Mouse (Mus musculus) limb, embryonic 12.5 days (tissue): ENCODE measurements at regions not wholly inside any gene's neighbourhood (a gene's known extent, or its start where the extent isn't known, plus 50 kb on each side); places are given as distances from the start of the nearest gene placed in this dataset.

Experiments
- ATAC-seq: fragments of 200-750 bp; cut with Nextera tagmentation; 2 replicates; pipeline ENCODE4 v1.8.0; 2017; ENCODE audit warnings: low read depth, moderate TSS enrichment; ENCODE audit not compliant: insufficient number of reproducible peaks, insufficient read depth, low FRiP score, low TSS enrichment
- H3K27ac ChIP-seq: fragments of 300-500 bp; sonication (generic); 2 replicates; pipeline ENCODE4 v1.5.1; 2016; ENCODE audit warnings: mild to moderate bottlenecking, moderate library complexity
- H3K27me3 ChIP-seq: fragments of 300-500 bp; sonication (generic); 2 replicates; pipeline ENCODE4 v1.6.1; 2016; ENCODE audit warnings: mild to moderate bottlenecking, moderate library complexity
- H3K36me3 ChIP-seq: fragments of 300-500 bp; sonication (generic); 2 replicates; pipeline ENCODE4 v1.6.1; 2016; ENCODE audit warnings: mild to moderate bottlenecking, moderate library complexity
- H3K4me1 ChIP-seq: fragments of 300-500 bp; sonication (generic); replicated peaks from 2 replicates; pipeline ENCODE4 v1.6.1; 2016
- H3K4me2 ChIP-seq: fragments of 300-500 bp; sonication (generic); 2 replicates; pipeline ENCODE4 v1.6.1; 2016; ENCODE audit warnings: mild to moderate bottlenecking, moderate library complexity
- H3K4me3 ChIP-seq: fragments of 300-500 bp; sonication (generic); replicated peaks from 2 replicates; pipeline ENCODE4 v1.5.1; 2016; ENCODE audit warnings: mild to moderate bottlenecking
- H3K9ac ChIP-seq: fragments of 300-500 bp; sonication (generic); replicated peaks from 2 replicates; pipeline ENCODE4 v1.6.1; 2016; ENCODE audit warnings: mild to moderate bottlenecking, moderate library complexity
- H3K9me3 ChIP-seq: fragments of 300-500 bp; sonication (generic); 2 replicates; pipeline ENCODE4 v1.6.1; 2016; ENCODE audit warnings: mild to moderate bottlenecking, moderate library complexity
- WGBS: fragments of 180-500 bp; shearing (Covaris S2); methylation state at CpG from one replicate; pipeline ENCODE4 v1.1.7; 2016; 5-methylcytosine and 5-hydroxymethylcytosine counted together

GRCm38 (mm10) chr3:34522054-34522684 lies 128.0 kb upstream of the Sox2 start:
- no peaks in the 10 kb centered on the region for H3K4me1 ChIP-seq
- no peak overlapping the region for H3K4me3 ChIP-seq
- H3K9me3 ChIP-seq: peaks cover 4% of the 10 kb centered on the region; the same call in 1 of the 2 replicates
- H3K4me2 ChIP-seq: no peak overlapping the region
- 80% methylated on average over 6 of the region's 6 CpGs for WGBS
- no peaks in the 10 kb centered on the region for H3K36me3 ChIP-seq
- no peak overlapping the region for H3K27ac ChIP-seq
- no peaks in the 10 kb centered on the region for H3K27me3 ChIP-seq
- no peak overlapping the region for H3K9ac ChIP-seq
- ATAC-seq: no peak

- no peak overlapping the region for H3K27ac ChIP-seq
- H3K4me1 ChIP-seq: no peaks in the 10 kb centered on the region
- no peak overlapping the region for H3K4me2 ChIP-seq
- WGBS: 80% methylated on average over 14 of the region's 14 CpGs
- no peak overlapping the region for H3K4me3 ChIP-seq
- no peaks in the 10 kb centered on the region for H3K36me3 ChIP-seq
- no peaks in the 10 kb centered on the region for H3K27me3 ChIP-seq
- H3K9ac ChIP-seq: no peak overlapping the region
- peaks cover 2% of the 10 kb centered on the region; the same call in 1 of the 2 replicates for H3K9me3 ChIP-seq
- no peak for ATAC-seq
These were observed 128.7 kb upstream of the Sox2 start for GRCm38 (mm10) chr3:34521357-34522053.

- H3K4me2 ChIP-seq: no peak overlapping the region
- WGBS: 63% methylated on average over 13 of the region's 13 CpGs
- no peak overlapping the region for H3K4me3 ChIP-seq
- no peaks in the 10 kb centered on the region for H3K4me1 ChIP-seq
- no peak for ATAC-seq
- H3K27me3 ChIP-seq: no peaks in the 10 kb centered on the region; the same call in 1 of the 2 replicates
- H3K9ac ChIP-seq: no peak overlapping the region
- H3K9me3 ChIP-seq: peaks cover 11% of the 10 kb centered on the region; the same call in 1 of the 2 replicates
- H3K27ac ChIP-seq: no peak overlapping the region
- H3K36me3 ChIP-seq: no peaks in the 10 kb centered on the region
These were observed 137.6 kb upstream of the Sox2 start for GRCm38 (mm10) chr3:34512503-34513145.

GRCm38 (mm10) chr3:34510723-34511122 lies 139.5 kb upstream of the Sox2 start:
- WGBS: 80% methylated on average over 4 of the region's 4 CpGs
- ATAC-seq: no peak
- Histone ChIP-seq H3K36me3 (no peaks in the 10 kb centered on the region), H3K27ac (no peak overlapping the region), H3K27me3 (peaks cover 6% of the 10 kb centered on the region), H3K4me3 (no peak overlapping the region), H3K4me1 (no peaks in the 10 kb centered on the region), H3K9me3 (peaks cover 10% of the 10 kb centered on the region; the same call in 1 of the 2 replicates), H3K9ac (no peak overlapping the region), H3K4me2 (no peak overlapping the region)

- ATAC-seq: no peak
- H3K27ac ChIP-seq: no peak overlapping the region
- H3K4me2 ChIP-seq: no peak overlapping the region
- no peak overlapping the region for H3K9ac ChIP-seq
- 64% methylated on average over 5 of the region's 5 CpGs for WGBS
- peaks cover 5% of the 10 kb centered on the region; the same call in 1 of the 2 replicates for H3K9me3 ChIP-seq
- no peaks in the 10 kb centered on the region for H3K36me3 ChIP-seq
- peaks cover 6% of the 10 kb centered on the region for H3K27me3 ChIP-seq
- H3K4me1 ChIP-seq: no peaks in the 10 kb centered on the region
- H3K4me3 ChIP-seq: no peak overlapping the region
These were observed 141.0 kb upstream of the Sox2 start for GRCm38 (mm10) chr3:34509160-34509559.

GRCm38 (mm10) chr3:34504573-34504894 lies 145.7 kb upstream of the Sox2 start:
- Histone ChIP-seq H3K36me3 (no peaks in the 10 kb centered on the region), H3K27ac (no peak overlapping the region), H3K4me1 (no peaks in the 10 kb centered on the region), H3K27me3 (peaks cover 6% of the 10 kb centered on the region; the same call in 1 of the 2 replicates), H3K4me2 (no peak overlapping the region), H3K9me3 (no peaks in the 10 kb centered on the region), H3K4me3 (no peak overlapping the region), H3K9ac (no peak overlapping the region)
- WGBS: 14% methylated on average over 3 of the region's 3 CpGs
- no peak for ATAC-seq

GRCm38 (mm10) chr3:34503874-34504572 lies 146.2 kb upstream of the Sox2 start:
- H3K4me2 ChIP-seq: no peak overlapping the region
- no peaks in the 10 kb centered on the region for H3K9me3 ChIP-seq
- no peaks in the 10 kb centered on the region for H3K4me1 ChIP-seq
- H3K36me3 ChIP-seq: no peaks in the 10 kb centered on the region
- 49% methylated on average over 13 of the region's 13 CpGs for WGBS
- H3K9ac ChIP-seq: no peak overlapping the region
- ATAC-seq: no peak
- H3K4me3 ChIP-seq: no peak overlapping the region
- peaks cover 6% of the 10 kb centered on the region; the same call in 1 of the 2 replicates for H3K27me3 ChIP-seq
- no peak overlapping the region for H3K27ac ChIP-seq

- Histone ChIP-seq H3K27ac (no peak overlapping the region), H3K36me3 (no peaks in the 10 kb centered on the region), H3K4me2 (no peak overlapping the region), H3K9me3 (no peaks in the 10 kb centered on the region), H3K9ac (no peak overlapping the region), H3K4me1 (no peaks in the 10 kb centered on the region), H3K4me3 (no peak overlapping the region), H3K27me3 (no peaks in the 10 kb centered on the region)
- WGBS: 86% methylated on average over 8 of the region's 8 CpGs
- no peak for ATAC-seq
These were observed 153.4 kb upstream of the Sox2 start for GRCm38 (mm10) chr3:34496839-34497238.

GRCm38 (mm10) chr3:34495615-34496014 lies 154.6 kb upstream of the Sox2 start:
- no peak for ATAC-seq
- H3K4me1 ChIP-seq: no peaks in the 10 kb centered on the region
- 64% methylated on average over 3 of the region's 3 CpGs for WGBS
- no peak overlapping the region for H3K4me3 ChIP-seq
- H3K27me3 ChIP-seq: no peaks in the 10 kb centered on the region
- H3K9me3 ChIP-seq: no peaks in the 10 kb centered on the region
- no peak overlapping the region for H3K4me2 ChIP-seq
- no peaks in the 10 kb centered on the region for H3K36me3 ChIP-seq
- H3K27ac ChIP-seq: no peak overlapping the region
- H3K9ac ChIP-seq: no peak overlapping the region

GRCm38 (mm10) chr3:34493921-34494320 lies 156.3 kb upstream of the Sox2 start:
- Histone ChIP-seq H3K4me2 (no peak overlapping the region), H3K27ac (no peak overlapping the region), H3K36me3 (no peaks in the 10 kb centered on the region), H3K9ac (no peak overlapping the region), H3K4me3 (no peak overlapping the region), H3K9me3 (no peaks in the 10 kb centered on the region), H3K27me3 (no peaks in the 10 kb centered on the region), H3K4me1 (no peaks in the 10 kb centered on the region)
- ATAC-seq: no peak

GRCm38 (mm10) chr3:34489008-34489407 lies 161.2 kb upstream of the Sox2 start:
- no peak overlapping the region for H3K4me3 ChIP-seq
- H3K4me1 ChIP-seq: no peaks in the 10 kb centered on the region
- no peaks in the 10 kb centered on the region for H3K36me3 ChIP-seq
- no peak overlapping the region for H3K4me2 ChIP-seq
- H3K27me3 ChIP-seq: peaks cover 4% of the 10 kb centered on the region; the same call in 1 of the 2 replicates
- H3K9ac ChIP-seq: no peak overlapping the region
- WGBS: 82% methylated on average over 2 of the region's 2 CpGs
- no peak for ATAC-seq
- H3K27ac ChIP-seq: no peak overlapping the region
- H3K9me3 ChIP-seq: no peaks in the 10 kb centered on the region
